Mouse (Mus musculus): Measurements from ENCODE around the gene Npr2. TPM values are rescaled to one million over a fixed set of nuclear protein-coding genes. Genes with fewer than 3 reads are reported as not detected.
"Not testable (repeated sequence)": the region's sequence is repeated elsewhere in the genome, so short reads cannot be mapped to it uniquely, and the experiment has no call there.

Npr2 gene
- polyA plus RNA-seq, 1 experiment from 2014 or later: 15.5 TPM

DNA sequence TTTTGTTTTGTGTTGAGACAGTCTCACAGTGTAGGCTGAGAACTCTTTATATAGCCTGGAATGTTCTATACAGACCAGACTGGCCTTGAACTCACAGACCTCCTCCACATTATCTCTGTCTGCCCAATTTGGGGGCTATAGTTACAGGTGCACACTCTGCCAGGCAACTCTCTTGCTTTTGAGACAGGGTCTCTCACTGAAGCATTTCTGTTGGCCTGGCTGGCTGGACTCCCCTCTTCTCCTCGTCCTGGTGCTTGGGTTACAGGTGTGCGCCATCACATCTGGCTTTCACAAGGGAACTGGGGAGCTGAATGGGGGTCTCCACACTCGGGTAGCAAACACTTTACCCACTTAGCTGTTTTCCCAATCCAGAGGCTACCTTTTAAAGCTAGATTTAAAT is 39.8 kb upstream of the Npr2 start:
- H3K4me2 ChIP-seq: no peak overlapping the region
- ATAC-seq (ENCODE audit: low FRiP score): no peak
- H3K9me3 ChIP-seq (ENCODE audit: control insufficient read depth, low read length): no peaks in the 10 kb centered on the region
- H3K27ac ChIP-seq (ENCODE audit: low read depth, low read length): no peak overlapping the region
- H3K9ac ChIP-seq (ENCODE audit: low read length): no peak overlapping the region
- H3K4me1 ChIP-seq (ENCODE audit: control insufficient read depth, insufficient read depth, low read length): no peaks in the 10 kb centered on the region
- H3K27me3 ChIP-seq (ENCODE audit: control insufficient read depth, insufficient read depth, low read length): no peaks in the 10 kb centered on the region
- DNase-seq (ENCODE audit: low spot score, missing footprints): peak; percentile 69
- WGBS: 82% methylated on average over 3 of the region's 3 CpGs
- H3K4me3 ChIP-seq (ENCODE audit: low read depth, low read length): no peak overlapping the region
- H3K36me3 ChIP-seq (ENCODE audit: control insufficient read depth, insufficient read depth, low read length): no peaks in the 10 kb centered on the region

DNA sequence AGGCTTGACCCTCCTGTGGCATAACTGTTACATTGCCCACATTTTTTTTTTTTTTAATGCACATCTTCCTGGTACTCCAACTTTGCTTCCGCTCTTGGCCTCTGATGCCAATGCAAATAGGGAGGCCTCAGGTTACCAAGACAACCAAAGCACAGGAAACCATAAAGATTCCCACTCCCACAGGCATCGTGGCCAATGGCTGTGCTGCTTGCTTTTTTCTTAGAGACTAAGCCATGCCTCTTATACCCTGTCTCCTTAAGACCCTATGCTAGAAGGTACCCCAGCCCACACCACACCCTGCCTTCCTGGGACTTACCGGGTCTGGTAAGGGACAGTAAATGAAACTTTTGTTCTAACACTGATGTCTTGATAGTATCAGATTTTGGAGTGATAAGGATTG is 38.3 kb upstream of the Npr2 start:
- 72% methylated on average over 3 of the region's 3 CpGs for WGBS
- Histone ChIP-seq H3K9ac (ENCODE audit: low read length) (no peak overlapping the region), H3K27ac (ENCODE audit: low read depth, low read length) (no peak overlapping the region), H3K9me3 (ENCODE audit: control insufficient read depth, low read length) (no peaks in the 10 kb centered on the region), H3K4me1 (ENCODE audit: control insufficient read depth, insufficient read depth, low read length) (no peaks in the 10 kb centered on the region), H3K4me3 (ENCODE audit: low read depth, low read length) (no peak overlapping the region), H3K36me3 (ENCODE audit: control insufficient read depth, insufficient read depth, low read length) (no peaks in the 10 kb centered on the region), H3K4me2 (no peak overlapping the region), H3K27me3 (ENCODE audit: control insufficient read depth, insufficient read depth, low read length) (no peaks in the 10 kb centered on the region)
- ATAC-seq (ENCODE audit: low FRiP score) (no peak), DNase-seq (ENCODE audit: low spot score, missing footprints) (peak; percentile 49)

DNA sequence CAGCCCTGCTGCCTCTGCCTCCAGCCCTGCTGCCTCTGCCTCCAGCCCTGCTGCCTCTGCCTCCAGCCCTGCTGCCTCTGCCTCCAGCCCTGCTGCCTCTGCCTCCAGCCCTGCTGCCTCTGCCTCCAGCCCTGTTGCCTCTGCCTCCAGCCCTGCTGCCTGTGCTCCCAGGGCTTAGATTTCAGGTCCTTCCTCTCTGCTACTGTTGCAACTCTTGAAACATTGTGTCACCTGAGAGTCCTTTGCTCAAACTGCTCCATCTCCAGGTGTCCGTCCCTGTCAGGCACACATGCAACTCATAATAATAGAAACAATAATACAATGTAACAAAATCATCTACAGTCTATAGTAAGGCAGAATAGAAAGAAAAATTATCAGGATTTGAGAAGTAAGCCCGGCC is 35.1 kb upstream of the Npr2 start:
- H3K27ac ChIP-seq (ENCODE audit: low read depth, low read length); DNase-seq (ENCODE audit: low spot score, missing footprints); H3K9ac ChIP-seq (ENCODE audit: low read length); H3K9me3 ChIP-seq (ENCODE audit: control insufficient read depth, low read length); H3K27me3 ChIP-seq (ENCODE audit: control insufficient read depth, insufficient read depth, low read length); H3K4me1 ChIP-seq (ENCODE audit: control insufficient read depth, insufficient read depth, low read length); H3K4me2 ChIP-seq; H3K4me3 ChIP-seq (ENCODE audit: low read depth, low read length); ATAC-seq (ENCODE audit: low FRiP score); H3K36me3 ChIP-seq (ENCODE audit: control insufficient read depth, insufficient read depth, low read length): not testable (repeated sequence)
- WGBS: 83% methylated on average over 2 of the region's 2 CpGs

DNA sequence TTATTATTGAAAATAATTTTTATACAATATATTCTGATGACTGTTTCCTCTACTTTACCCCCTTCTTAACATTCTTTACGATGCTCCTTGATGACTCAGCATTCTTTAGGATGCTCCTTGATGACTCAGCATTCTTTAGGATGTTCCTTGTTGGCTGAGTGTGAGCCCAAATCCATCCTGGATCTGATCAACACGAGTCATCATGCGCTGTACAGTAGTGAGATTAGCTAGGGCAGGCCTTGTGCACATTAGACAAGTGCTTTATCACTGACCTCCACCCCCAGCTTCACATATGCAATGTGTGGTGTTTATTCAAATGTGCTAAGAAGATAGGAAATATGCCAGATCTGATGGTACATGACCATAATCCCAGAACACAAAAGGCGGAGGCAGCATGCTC is 33.5 kb upstream of the Npr2 start:
- no peaks in the 10 kb centered on the region for H3K27me3 ChIP-seq (ENCODE audit: control insufficient read depth, insufficient read depth, low read length)
- no peaks in the 10 kb centered on the region for H3K9me3 ChIP-seq (ENCODE audit: control insufficient read depth, low read length)
- DNase-seq (ENCODE audit: low spot score, missing footprints): peak; percentile 31
- 84% methylated on average over 4 of the region's 4 CpGs for WGBS
- no peaks in the 10 kb centered on the region for H3K4me1 ChIP-seq (ENCODE audit: control insufficient read depth, insufficient read depth, low read length)
- no peak overlapping the region for H3K4me3 ChIP-seq (ENCODE audit: low read depth, low read length)
- no peak overlapping the region for H3K27ac ChIP-seq (ENCODE audit: low read depth, low read length)
- H3K4me2 ChIP-seq: no peak overlapping the region
- ATAC-seq (ENCODE audit: low FRiP score): no peak
- H3K36me3 ChIP-seq (ENCODE audit: control insufficient read depth, insufficient read depth, low read length): no peaks in the 10 kb centered on the region
- H3K9ac ChIP-seq (ENCODE audit: low read length): no peak overlapping the region

DNA sequence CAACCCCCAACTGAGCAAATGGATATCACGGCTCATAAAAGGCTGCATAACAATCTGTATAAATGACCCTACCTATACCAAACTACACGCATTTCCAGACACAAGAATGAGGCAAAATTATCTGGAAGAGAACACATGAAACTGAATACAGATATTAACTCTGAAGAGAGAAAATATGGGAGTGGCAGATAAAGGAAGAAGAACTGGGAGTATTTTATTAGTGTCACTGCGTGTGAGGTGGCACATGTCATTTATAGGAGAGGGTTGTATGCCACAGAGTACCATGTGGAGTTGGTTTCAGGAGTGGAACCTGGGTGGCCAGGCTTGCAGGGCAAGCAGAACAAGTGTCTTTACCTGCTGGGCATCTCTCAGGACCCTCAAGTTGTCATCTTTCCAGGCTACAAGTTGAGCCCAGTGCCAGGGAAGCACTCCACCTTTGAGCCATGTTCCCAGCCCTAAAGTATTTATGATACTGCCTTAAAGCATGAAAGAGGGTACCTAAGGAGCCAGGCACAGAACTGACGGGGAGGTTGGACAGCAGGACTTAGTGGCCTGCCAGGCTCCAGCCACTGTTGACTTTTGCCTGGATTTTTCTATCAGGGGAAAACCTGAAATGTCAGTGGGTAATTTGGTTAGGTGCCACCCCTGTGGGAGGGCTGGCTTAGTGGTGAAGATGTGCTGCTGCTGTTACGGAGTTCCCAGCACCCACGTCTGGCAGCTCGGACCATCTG is 32.9 kb upstream of the Npr2 start:
- no peak for DNase-seq (ENCODE audit: low spot score, missing footprints)
- H3K4me2 ChIP-seq: no peak overlapping the region
- H3K9me3 ChIP-seq (ENCODE audit: control insufficient read depth, low read length): no peaks in the 10 kb centered on the region
- H3K36me3 ChIP-seq (ENCODE audit: control insufficient read depth, insufficient read depth, low read length): no peaks in the 10 kb centered on the region
- no peak overlapping the region for H3K9ac ChIP-seq (ENCODE audit: low read length)
- ATAC-seq (ENCODE audit: low FRiP score): no peak
- no peak overlapping the region for H3K27ac ChIP-seq (ENCODE audit: low read depth, low read length)
- H3K27me3 ChIP-seq (ENCODE audit: control insufficient read depth, insufficient read depth, low read length): no peaks in the 10 kb centered on the region
- 89% methylated on average over 7 of the region's 7 CpGs for WGBS
- H3K4me1 ChIP-seq (ENCODE audit: control insufficient read depth, insufficient read depth, low read length): no peaks in the 10 kb centered on the region
- H3K4me3 ChIP-seq (ENCODE audit: low read depth, low read length): no peak overlapping the region

DNA sequence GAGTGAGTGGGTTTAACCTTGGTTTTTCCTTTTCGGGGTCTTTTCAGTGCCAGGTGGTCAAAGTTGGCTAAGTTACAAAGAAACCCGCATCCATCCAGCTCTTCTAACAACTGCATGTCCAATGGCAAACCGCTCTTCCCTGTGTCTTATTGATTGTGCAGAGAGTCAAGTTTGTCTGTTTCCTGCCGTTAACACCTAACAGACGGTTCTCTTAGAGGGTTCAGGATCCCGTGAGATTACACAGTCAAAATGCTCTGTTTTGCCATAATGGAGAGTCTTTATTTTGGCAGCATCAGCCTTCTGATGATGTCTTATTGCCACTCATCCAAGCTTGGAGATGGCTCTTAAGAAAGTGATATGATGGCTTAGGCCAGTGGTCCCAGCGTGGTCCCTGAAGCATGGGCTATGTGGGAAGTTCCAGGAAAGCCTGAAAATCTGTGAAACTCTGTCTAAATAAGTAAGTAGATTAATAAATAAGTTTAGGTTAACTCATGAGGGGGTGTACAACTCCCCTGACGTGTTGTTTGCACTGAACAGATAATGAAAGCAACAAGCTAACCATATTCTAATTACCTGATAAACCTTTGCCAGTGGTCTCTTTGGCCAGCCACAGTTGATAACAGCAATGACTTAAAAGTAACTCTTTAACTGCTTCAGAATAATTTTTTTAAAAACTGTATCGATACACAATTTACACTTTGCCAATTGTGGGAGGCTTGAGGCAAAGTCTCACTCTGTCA is 31.4 kb upstream of the Npr2 start:
- no peak overlapping the region for H3K27ac ChIP-seq (ENCODE audit: low read depth, low read length)
- WGBS: 86% methylated on average over 9 of the region's 9 CpGs

DNA sequence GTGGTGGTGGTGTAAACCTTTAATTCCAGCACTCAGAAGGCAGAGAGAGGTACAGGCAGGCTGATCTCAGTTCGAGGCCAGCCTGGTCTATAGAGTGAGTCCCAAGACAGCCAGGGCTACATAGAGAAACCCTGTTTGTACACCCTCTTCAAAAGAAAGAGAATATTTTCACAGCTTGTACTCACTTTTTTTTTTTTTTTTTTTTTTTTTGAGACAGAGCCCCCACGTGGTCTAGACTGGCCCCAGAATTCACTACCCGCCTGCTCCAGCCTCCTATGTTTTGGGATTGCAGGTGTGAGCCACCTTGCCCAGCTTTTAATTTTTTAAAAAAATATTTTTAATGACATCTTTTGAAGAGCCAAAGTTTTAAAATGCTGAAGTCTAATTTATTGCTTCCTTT is 27.6 kb upstream of the Npr2 start:
- H3K4me3 ChIP-seq (ENCODE audit: low read depth, low read length): no peak overlapping the region
- H3K9ac ChIP-seq (ENCODE audit: low read length): no peak overlapping the region
- H3K27me3 ChIP-seq (ENCODE audit: control insufficient read depth, insufficient read depth, low read length): no peaks in the 10 kb centered on the region
- H3K27ac ChIP-seq (ENCODE audit: low read depth, low read length): no peak overlapping the region
- no peaks in the 10 kb centered on the region for H3K4me1 ChIP-seq (ENCODE audit: control insufficient read depth, insufficient read depth, low read length)
- H3K9me3 ChIP-seq (ENCODE audit: control insufficient read depth, low read length): no peaks in the 10 kb centered on the region
- peak; percentile 72 for DNase-seq (ENCODE audit: low spot score, missing footprints)
- WGBS: 64% methylated on average over 3 of the region's 3 CpGs
- no peaks in the 10 kb centered on the region for H3K36me3 ChIP-seq (ENCODE audit: control insufficient read depth, insufficient read depth, low read length)
- no peak overlapping the region for H3K4me2 ChIP-seq
- no peak for ATAC-seq (ENCODE audit: low FRiP score)

More for the DNA sequence above, 31.4 kb upstream of the Npr2 start:
- Histone ChIP-seq H3K4me1 (ENCODE audit: control insufficient read depth, insufficient read depth, low read length) (no peaks in the 10 kb centered on the region), H3K9ac (ENCODE audit: low read length) (no peak overlapping the region), H3K4me3 (ENCODE audit: low read depth, low read length) (no peak overlapping the region), H3K4me2 (no peak overlapping the region), H3K36me3 (ENCODE audit: control insufficient read depth, insufficient read depth, low read length) (no peaks in the 10 kb centered on the region), H3K27me3 (ENCODE audit: control insufficient read depth, insufficient read depth, low read length) (no peaks in the 10 kb centered on the region), H3K9me3 (ENCODE audit: control insufficient read depth, low read length) (no peaks in the 10 kb centered on the region)
- peak; percentile 31 for DNase-seq (ENCODE audit: low spot score, missing footprints)
- no peak for ATAC-seq (ENCODE audit: low FRiP score)

DNA sequence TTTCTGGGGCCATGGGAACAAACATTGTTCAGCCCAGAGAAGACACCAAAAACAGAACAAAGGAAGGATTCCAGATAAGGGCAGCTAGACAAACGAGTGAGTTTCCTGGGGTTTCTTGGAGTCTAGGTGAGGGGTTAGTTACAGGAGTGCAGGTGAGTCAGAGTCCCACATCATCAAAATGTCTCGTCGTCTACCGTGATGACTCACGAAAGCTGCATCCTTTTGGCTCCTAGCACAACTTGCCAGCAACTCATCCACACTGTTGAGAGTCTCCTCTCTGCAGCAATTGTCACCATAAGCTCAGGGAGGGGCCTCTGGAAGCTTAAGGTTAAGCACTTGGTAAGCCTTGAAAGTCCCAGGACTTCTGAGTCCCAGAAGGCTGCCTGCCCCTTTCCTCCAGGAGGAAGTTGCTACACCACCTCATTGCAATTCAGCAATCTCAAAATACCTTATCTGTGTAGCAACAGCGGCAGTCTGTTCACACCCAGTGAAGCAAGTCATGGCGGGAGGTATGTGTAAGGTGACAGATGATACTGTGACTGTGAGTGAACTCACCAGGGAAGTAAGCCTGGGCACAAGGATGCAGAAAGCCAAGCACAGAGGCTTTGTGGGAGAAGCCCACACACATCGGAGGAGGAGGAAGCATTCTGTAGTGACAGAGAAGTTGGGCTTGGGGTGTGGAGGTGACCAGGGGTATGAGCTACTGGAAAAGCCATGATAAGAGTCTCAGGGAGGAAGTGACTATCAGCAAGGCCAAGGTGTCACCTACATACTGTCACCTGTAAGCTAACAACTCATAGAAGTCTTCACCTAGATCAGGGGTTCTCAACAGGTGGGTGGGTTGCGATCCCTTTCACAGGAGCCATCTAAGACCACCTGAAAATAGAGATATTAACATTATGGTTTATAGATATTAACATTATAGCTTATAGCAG is 26.7 kb upstream of the Npr2 start:
- Histone ChIP-seq H3K27me3 (ENCODE audit: control insufficient read depth, insufficient read depth, low read length) (no peaks in the 10 kb centered on the region), H3K4me1 (ENCODE audit: control insufficient read depth, insufficient read depth, low read length) (no peaks in the 10 kb centered on the region), H3K4me2 (no peak overlapping the region), H3K36me3 (ENCODE audit: control insufficient read depth, insufficient read depth, low read length) (no peaks in the 10 kb centered on the region), H3K9ac (ENCODE audit: low read length) (no peak overlapping the region), H3K9me3 (ENCODE audit: control insufficient read depth, low read length) (no peaks in the 10 kb centered on the region), H3K4me3 (ENCODE audit: low read depth, low read length) (no peak overlapping the region), H3K27ac (ENCODE audit: low read depth, low read length) (no peak overlapping the region)
- 82% methylated on average over 9 of the region's 9 CpGs for WGBS
- DNase-seq (ENCODE audit: low spot score, missing footprints) (peak; percentile 41), ATAC-seq (ENCODE audit: low FRiP score) (no peak)

DNA sequence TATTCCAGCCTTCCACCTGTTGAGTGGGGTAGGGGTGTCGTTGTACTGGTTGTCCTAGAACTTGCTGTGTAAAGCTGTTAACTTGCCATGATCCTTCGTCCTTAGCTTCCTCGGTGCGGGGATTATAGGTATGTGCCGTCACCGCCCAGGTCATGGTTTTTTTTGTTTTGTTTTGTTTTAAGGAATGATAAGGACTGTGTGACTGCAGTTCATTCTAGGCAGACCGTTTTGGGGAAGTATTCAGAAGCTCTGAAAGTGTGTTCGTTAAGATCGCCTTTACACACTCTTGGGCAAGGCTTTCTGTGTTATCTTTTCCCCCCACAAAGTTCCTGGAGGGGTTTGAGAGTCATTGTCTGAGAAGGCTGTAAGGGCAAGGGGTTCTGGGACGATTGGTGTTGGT is 19.2 kb upstream of the Npr2 start:
- H3K36me3 ChIP-seq (ENCODE audit: control insufficient read depth, insufficient read depth, low read length): no peaks in the 10 kb centered on the region
- H3K4me1 ChIP-seq (ENCODE audit: control insufficient read depth, insufficient read depth, low read length): no peaks in the 10 kb centered on the region
- no peak for ATAC-seq (ENCODE audit: low FRiP score)
- peak; percentile 47 for DNase-seq (ENCODE audit: low spot score, missing footprints)
- H3K4me2 ChIP-seq: no peak overlapping the region
- 73% methylated on average over 10 of the region's 10 CpGs for WGBS
- H3K9ac ChIP-seq (ENCODE audit: low read length): no peak overlapping the region
- H3K27me3 ChIP-seq (ENCODE audit: control insufficient read depth, insufficient read depth, low read length): no peaks in the 10 kb centered on the region
- H3K27ac ChIP-seq (ENCODE audit: low read depth, low read length): no peak overlapping the region
- no peaks in the 10 kb centered on the region for H3K9me3 ChIP-seq (ENCODE audit: control insufficient read depth, low read length)
- H3K4me3 ChIP-seq (ENCODE audit: low read depth, low read length): no peak overlapping the region

Data from midbrain, embryonic 11.5 days (tissue).